Mouse (Mus musculus) brown adipose tissue, adult 24 weeks (tissue): ENCODE data around the gene Robo4. TPM values are rescaled to one million over a fixed set of nuclear protein-coding genes. Genes with fewer than 3 reads are reported as not detected.
A peak's percentile ranks its signal among the peaks of the same experiment; 100 is the strongest.

Experiments
- H3K27ac ChIP-seq: fragments of 200-500 bp; replicated peaks from 2 replicates; pipeline ENCODE4 v1.5.1; 2012; ENCODE audit warnings: low read depth, mild to moderate bottlenecking, low read length
- H3K4me1 ChIP-seq: fragments of 200-500 bp; 2 replicates; pipeline ENCODE4 v1.6.1; 2012; ENCODE audit warnings: low read length, mixed read lengths; ENCODE audit not compliant: control insufficient read depth, insufficient read depth, insufficient read length
- H3K4me3 ChIP-seq: fragments of 200-500 bp; 2 replicates; pipeline ENCODE4 v1.5.1; 2012; ENCODE audit warnings: low read depth, mild to moderate bottlenecking, low read length, moderate library complexity; ENCODE audit not compliant: insufficient read depth
- polyA plus RNA-seq: library from polyadenylated mRNA; stranded (reverse); fragments of >200 nt; gene quantifications from 2 replicates; pipeline ENCODE4 v1.2.4, GENCODE M21; 2012; ENCODE audit not compliant: missing spikeins, insufficient read depth, insufficient read length

Gene Robo4
- 5.8 and 9.8 TPM in 2 replicates for polyA plus RNA-seq

DNA sequence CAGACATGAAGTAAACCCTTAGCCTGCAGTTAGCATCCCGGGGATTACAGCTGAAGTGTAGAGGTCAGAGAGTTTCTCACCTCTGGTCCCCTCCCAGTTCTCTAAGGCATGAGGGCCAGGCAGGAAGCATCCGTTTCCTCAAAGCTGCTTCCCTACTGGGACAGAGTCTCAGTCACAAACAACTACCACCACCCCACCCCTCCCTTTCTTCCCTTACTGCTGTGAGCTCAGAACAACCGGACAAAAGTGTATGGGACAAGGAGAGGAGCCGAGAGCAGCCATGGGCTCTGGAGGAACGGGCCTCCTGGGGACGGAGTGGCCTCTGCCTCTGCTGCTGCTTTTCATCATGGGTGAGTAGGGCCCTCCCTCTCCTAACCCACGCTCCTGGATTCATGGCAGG lies at the start of gene Robo4:
Gene Robo4, plus strand, starts transcription at position 96 of the 400 bp plus-strand sequence.
- Histone ChIP-seq H3K4me3 (peak within 1 kb of the TSS; percentile 75), H3K27ac (peak within 1 kb of the TSS; percentile 100), H3K4me1 (peaks cover 9% of the 10 kb centered on the region; the same call in 1 of the 2 replicates)

DNA sequence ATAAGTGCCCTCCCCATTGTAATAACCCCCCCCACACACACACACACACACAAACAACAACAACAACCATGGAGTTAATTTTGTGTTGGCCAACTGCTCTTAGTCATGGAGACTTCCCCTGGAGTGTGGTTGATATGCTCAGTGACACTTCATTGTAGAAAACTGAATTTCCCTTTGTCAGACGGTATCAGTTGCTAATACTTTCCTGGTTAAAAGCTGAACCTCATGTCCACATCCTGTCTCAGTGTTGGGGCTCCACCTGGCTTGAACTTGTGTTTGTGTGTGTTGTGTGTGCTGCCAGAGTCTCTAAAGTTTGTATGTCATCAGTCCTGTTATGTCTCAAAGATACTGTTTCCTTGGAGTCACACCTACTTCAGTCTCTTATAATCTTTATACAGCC lies 47.2 kb upstream of the Robo4 start:
- no peaks in the 10 kb centered on the region for H3K4me1 ChIP-seq
- no peak overlapping the region for H3K4me3 ChIP-seq
- no peak overlapping the region for H3K27ac ChIP-seq

DNA sequence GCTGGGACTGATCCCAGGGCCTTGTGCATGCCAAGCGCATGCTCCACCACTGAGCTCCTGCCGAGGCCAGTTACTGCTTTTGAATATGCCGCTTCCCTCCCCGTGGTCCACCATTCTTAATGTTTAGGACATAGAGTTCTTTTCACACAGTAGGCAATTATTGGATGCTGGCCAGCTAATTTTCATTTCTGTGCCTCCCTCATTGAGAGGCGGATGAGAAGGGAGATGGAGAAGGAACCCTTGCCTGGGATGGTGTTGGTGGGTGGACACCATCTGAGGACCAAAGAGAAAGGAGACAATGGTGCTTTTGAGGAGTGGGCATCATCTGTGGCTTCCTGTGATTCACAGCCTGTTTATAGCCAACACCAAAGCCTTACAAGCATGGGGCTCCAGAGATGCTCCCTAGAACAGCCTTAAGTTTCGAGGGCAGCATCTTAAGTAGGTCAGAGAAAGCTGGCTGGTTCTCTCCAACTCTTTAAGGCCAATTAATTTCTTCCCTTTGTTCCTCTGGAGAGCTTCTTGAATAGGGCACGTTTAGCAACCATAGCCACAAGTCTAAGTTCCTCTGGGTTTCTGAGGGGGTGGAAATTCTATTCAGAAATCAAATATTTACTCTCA lies 42.9 kb upstream of the Robo4 start:
- Histone ChIP-seq H3K27ac (no peak overlapping the region), H3K4me1 (no peaks in the 10 kb centered on the region), H3K4me3 (no peak overlapping the region)

DNA sequence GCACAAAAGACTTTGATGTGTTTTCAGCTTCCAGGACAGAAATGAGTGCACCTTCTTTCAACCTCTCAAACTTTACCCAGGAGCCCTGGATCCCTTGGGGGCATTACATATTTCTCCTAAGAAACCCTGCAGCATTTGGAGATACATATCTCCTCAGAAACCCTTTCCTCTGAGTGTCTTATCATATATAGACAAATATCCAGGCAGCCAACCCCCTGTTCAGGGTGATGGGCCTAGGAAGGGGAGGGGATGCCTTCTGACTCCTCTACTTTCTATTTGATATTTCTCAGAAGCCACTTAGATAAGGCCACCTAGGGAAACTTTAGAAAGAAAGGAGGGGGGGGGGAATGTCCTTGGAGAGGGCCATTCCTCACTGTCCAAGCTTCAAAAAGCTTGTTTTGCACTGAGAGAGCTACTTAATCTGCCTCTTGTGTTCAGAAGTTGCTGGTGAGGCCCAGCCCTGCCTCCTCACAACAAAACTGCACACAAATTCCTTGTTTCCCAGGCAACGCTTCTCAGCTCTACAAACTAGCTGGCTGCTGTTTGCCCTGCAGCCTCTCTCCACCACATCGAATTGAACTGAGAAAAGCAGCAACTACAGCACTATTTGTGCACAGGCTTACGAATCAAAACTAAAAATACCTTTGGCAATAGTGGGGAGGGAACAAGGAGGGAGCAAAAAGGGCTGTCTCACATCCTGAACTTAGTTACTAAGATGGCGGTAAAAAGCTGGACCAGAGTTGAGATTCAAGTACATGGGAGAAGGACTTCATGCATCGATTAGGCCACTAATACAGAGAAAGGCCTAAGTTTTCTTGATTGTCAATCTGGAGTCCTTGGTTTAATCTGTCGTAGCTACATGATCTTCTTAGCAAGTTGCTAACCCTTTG lies 42.1 kb upstream of the Robo4 start:
- Histone ChIP-seq H3K4me1 (no peaks in the 10 kb centered on the region), H3K27ac (no peak overlapping the region), H3K4me3 (no peak overlapping the region)

DNA sequence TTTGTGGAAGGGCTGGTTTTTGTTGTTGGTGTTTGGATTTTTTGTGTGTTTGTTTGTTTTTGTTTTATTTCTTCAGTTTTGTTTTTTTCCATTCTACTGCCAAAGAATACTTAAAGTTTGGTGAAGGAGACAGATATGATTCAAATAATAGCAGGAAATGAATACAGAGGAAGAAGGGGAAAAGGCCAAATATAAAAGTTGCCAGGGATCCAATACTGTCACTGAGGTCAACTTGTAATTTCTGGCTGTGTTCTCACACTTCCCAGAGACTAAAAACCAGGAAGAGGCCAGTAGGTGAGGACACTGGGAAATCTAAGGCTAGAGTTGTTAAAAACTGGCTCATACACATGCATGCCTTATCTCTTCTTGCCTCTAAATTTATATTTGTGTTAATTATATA lies 39.6 kb upstream of the Robo4 start:
- H3K4me1 ChIP-seq, result no peaks in the 10 kb centered on the region
- no peak overlapping the region for H3K4me3 ChIP-seq
- H3K27ac ChIP-seq, result no peak overlapping the region

DNA sequence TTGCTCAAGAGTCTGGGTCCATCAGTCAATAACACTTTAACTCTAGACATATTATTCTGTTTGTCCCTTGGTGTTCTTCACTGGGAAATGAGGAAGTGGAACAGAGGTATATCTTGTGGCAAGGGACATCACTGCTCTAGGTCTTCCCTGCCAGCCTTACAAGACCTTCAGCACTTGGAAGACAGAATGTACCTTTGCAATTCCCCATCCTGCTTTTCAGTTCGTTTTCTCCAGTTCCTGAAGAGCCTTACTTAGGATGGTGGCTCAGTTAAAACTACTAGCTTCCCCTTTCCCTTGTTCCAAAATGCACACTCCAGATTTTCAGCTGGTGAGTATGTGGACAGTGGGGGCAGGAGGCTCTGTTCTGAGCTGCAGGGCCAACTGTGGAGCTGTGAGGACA lies 38.8 kb upstream of the Robo4 start:
- H3K4me1 ChIP-seq, result no peaks in the 10 kb centered on the region; the same call in 1 of the 2 replicates
- no peak overlapping the region for H3K4me3 ChIP-seq
- no peak overlapping the region for H3K27ac ChIP-seq

DNA sequence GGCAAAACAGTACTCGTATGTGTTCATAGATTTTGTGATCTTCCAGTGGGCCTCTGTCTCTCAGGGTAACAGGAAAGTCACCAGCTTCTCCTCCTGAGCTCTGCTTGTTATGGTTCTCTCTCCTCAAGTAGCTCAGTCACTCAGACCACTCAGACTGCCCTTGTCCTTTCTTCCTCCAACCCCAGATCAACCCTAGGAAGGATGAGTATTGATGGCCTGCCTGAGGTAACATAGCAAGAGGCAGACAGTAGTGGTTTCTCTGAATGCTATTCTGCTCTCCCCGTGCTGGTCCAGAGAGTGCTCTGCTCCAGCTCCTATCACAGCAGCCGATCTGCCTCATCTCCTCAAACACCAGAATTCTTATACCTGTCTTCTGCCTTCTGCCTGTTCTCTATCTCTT lies 38.1 kb upstream of the Robo4 start:
- Histone ChIP-seq H3K4me1 (no peaks in the 10 kb centered on the region; the same call in 1 of the 2 replicates), H3K27ac (no peak overlapping the region), H3K4me3 (no peak overlapping the region)

DNA sequence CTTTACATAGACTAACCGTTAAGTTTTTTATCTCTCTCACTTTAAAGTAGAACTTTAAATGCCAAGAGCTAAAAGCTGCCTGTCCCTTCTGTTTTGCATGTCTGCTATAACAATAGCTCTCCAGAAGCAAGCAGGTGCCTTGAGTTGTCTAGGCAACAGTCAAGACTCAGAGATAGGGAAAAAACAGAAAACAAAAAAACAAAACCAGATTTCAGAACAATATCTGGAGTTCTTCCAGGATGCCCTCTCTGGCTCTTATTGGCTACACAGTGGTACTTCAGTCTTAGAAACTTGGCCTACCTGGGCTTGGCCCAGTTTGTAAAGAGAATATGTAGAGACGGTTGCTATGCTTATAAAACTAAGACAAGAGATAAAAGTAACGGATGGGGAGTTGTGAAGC lies 37.3 kb upstream of the Robo4 start:
- H3K4me1 ChIP-seq, result peaks cover 2% of the 10 kb centered on the region; the same call in 1 of the 2 replicates
- no peak overlapping the region for H3K27ac ChIP-seq

DNA sequence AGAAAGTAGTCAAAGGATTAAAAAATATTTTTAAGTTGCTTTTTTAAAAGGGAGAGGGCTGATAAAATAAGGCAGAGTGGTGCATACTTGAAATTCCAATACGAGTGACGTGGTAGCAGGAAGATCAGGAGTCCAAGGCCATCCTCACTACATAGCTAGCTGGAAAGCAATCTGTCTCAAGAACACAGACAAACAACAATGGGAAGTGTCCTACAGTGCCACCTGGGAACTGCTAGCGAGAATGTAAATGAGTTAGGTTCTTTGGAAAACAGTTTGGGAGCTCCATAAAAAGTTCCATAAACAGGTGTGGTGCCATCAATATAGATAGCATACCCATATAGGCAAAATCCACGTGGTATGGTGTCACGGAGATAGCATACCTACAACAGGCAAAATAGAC lies 36.0 kb upstream of the Robo4 start:
- Histone ChIP-seq H3K4me1 (peaks cover 2% of the 10 kb centered on the region; the same call in 1 of the 2 replicates), H3K4me3 (no peak overlapping the region), H3K27ac (no peak overlapping the region)

More for the DNA sequence above, 37.3 kb upstream of the Robo4 start:
- no peak overlapping the region for H3K4me3 ChIP-seq

DNA sequence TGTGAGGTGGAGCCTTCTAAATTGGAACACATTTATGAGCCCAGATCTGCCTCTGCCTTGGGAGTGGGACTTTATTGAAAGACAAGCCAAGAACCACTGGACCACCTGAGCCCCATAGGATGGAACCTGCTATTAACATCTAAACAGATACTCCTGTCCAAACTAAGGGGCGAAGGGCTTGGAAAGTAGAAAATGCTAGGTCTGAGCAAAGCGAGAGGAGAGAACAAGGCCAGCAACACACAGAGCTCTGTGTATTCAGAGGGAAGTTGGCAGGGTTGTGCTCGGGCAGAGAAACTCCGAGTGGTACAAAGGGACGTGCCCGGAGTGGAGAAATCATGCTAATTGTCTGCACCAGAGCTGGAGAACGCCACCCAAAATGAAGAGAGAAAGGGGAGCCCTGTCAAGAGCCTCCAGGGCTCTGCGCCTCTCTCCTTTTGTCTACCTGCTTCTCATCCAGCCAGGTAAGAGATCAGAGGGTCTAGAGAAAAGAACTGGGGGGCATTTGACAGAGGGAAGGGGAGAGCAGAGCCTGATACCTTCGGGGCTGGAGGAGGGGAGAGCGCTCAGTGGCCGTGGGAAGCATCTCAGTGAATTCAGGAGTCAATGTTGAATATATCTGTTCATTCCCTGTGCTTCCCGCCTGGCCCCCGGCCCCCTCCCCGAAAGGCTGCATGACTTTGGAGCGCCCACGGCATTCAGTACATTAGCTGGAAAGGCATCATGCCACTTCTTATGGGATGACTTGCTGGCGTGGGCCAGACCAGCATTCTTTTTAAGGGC lies 34.2 kb upstream of the Robo4 start, which contains the start of gene Hepacam:
Gene Hepacam, plus strand, starts transcription at position 51 of the 780 bp plus-strand sequence.
- no peak within 1 kb of the TSS for H3K4me3 ChIP-seq
- H3K4me1 ChIP-seq, result peaks cover 2% of the 10 kb centered on the region; the same call in 1 of the 2 replicates
- peak within 1 kb of the TSS; percentile 23 for H3K27ac ChIP-seq

DNA sequence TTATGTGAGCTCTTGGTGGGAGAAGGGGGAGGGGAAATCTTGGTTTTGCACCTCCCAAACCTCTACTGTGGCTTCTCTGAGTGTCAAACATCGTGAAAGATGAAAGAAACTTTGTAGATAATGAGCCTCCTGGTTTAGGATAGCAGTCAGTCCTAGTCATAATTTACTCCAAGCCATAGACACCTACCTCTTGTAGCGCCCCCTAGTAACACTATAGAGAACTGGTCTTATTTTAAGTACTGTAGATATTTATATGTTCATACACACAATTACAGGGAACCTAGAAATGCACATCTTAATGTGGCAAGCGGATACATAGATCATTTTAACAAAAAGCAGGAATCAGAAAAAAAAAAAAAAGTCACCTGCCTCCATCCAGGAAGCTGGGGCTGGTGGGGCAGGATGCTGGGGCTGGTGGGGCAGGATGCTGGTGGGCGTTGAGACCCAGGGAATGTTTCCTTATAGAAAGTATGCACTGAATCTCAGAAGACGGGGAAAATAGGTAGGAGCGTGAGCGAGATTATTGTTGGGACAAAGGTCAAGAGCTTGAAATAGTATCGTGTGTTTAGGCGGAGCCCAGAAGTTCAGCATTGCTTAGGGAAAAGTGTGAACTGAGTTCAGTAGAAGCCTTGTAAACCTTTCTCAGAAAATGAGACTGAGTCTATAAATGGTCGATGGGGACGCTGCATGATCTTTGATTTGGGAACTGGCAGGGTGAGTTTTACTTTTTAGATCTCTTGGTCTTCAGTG lies 33.4 kb upstream of the Robo4 start:
- Histone ChIP-seq H3K4me3 (peak overlapping the region; percentile 28; the same call in 1 of the 2 replicates), H3K27ac (peak overlapping the region; percentile 100), H3K4me1 (peaks cover 2% of the 10 kb centered on the region; the same call in 1 of the 2 replicates)

DNA sequence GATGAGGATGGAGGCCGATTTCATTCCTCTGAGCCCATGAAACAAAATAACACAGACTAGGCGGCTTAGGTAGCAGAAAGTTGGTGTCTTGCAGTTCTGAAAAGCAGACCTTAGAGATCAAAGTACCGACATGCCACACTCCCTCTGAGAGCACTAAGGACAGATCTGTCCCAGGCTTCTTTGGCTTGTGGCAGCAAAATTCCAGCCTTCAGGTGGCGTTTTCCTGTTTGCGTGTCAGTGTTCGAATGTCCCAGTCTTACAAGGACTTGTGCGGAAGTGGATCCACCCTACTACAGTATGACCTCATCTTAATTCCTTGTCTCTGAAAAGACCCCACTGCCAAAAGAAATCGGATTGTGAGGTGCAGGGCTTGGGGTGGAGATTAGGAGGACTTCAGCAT lies 32.8 kb upstream of the Robo4 start:
- H3K4me3 ChIP-seq, result peak overlapping the region; percentile 28; the same call in 1 of the 2 replicates
- peak overlapping the region; percentile 100 for H3K27ac ChIP-seq
- H3K4me1 ChIP-seq, result peaks cover 2% of the 10 kb centered on the region; the same call in 1 of the 2 replicates

DNA sequence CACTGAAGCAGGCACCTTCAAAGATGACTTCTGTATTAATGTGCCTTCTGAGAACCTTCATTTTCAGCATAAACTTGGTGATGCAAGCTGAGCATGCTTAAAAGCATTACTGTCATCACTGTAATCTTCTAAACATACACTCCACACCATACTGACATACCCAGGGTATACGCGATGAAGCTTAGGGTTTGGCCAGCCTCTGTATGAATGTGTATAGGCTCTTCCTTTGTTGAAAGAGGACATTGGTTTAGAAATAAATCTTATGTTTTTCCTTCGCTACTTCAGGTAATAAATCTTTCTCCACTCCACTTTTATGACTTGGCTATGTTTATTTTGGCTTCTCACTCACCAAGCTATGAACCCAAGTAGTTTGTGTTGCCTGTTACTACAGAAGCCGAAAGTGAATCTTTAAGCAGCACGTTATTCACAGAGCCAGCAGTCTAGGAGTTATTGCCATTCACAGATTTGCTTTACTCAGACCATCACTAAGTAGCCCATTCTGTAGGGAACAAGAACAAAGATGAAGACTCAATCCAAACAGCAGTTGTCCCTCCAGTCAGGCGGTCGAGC lies 30.4 kb upstream of the Robo4 start:
- Histone ChIP-seq H3K4me3 (no peak overlapping the region), H3K4me1 (peaks cover 5% of the 10 kb centered on the region; the same call in 1 of the 2 replicates), H3K27ac (no peak overlapping the region)

DNA sequence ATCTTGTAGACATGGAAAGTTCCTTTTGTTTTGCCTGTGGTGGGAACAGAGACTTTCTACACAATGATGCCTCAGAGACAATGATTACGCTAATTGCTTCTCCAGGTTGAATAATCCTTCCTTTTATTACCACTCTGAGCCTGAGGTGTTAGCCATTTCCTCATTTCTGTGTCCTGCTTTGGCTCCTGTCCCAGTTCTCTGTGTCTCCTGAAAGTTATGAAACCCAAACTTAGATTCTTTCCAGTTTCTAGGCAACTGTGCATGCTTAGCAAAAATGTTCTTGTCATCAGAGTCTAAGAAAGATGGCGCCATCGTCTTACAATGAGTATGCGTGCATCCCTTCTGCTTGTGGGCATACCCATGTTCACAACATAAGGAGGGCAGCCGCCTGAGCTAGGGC lies 26.0 kb upstream of the Robo4 start:
- H3K27ac ChIP-seq, result no peak overlapping the region
- peaks cover 3% of the 10 kb centered on the region; the same call in 1 of the 2 replicates for H3K4me1 ChIP-seq
- H3K4me3 ChIP-seq, result no peak overlapping the region
